Mouse (Mus musculus): ENCODE measurements around the gene Myh2. TPM values are rescaled to one million over a fixed set of nuclear protein-coding genes. Genes with fewer than 3 reads are reported as not detected.
A peak's percentile ranks its signal among the peaks of the same experiment; 100 is the strongest.

The Myh2 gene
- under 1 TPM; 0.42 to 0.59 TPM for total RNA-seq (2021)
- long read RNA-seq, experiment 1 = 0 reads
- long read RNA-seq, experiment 2, partial matches to known transcripts = 0 of 1 reads
- long read RNA-seq, experiment 2, other reads (novel, unspliced or antisense) = 0 of 1 reads

DNA sequence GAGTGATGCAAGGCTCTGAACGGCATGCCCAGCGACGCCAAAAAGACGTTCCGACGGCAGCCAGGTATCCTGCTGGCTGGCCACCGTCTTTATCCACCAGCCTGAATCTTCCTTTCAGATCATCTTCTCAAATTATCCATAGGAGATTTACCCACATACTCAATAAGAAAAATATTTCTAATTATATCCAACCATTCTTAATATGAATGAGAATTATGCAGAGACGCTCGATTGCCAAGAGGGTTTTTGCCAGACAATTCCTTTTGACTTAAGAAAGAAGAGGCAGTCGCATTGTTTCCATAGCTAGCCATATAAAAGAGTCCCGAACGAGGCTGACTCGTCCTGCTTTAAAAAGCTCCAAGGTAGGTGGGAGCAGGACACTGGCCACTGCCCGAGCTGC is at the start of gene Myh2:
Gene Myh2, plus strand, starts transcription at position 301 of the 400 bp plus-strand sequence.
- intact Hi-C loops (cut with DNase I) = no loop called here
- DNase-seq (ENCODE audit: low spot score in 2 of 2) = no peak

DNA sequence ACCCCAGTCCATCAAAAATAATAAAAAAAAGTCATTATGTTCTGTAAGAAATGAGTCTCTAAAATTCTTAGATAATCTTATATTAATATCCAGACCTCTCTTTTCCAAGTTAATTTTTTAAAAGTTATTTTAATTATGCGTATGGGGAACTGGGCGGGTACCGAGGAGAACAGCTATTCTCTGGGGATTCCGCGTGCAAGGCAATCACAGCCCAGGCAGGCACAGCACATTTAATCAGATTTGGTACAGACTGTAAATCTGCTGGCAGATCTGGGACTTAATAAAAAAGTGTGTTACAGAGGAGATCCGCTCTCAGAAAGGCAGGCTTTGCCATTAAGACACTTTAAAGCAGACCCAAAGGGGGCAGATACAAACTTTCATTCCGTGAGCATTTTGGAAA is 45.9 kb upstream of the Myh2 start:
- no peak for DNase-seq (ENCODE audit: low spot score in 2 of 2)
- intact Hi-C loops (cut with DNase I) = no loop called here

DNA sequence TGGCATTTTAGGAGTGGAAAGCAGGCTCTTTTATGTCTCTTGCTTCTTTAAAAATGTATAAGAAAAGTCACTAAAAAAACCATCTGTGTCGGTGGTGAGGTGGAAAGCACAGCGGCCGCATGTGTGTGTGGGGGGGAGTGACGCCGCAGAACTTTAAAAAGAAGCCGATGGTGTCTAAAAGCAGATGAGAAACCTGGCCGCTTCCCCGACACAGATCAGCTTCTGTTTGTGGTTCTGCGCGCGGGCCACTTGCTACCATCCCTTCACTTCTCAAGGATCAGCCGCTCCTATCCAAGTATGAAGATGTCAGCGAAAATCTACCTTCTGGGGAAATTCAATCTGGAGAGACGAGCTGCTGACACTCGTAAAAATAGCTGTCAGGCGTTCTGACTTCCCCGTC is 45.5 kb upstream of the Myh2 start:
- intact Hi-C loops (cut with DNase I) = no loop called here
- DNase-seq (ENCODE audit: low spot score in 2 of 2) = peak; percentile 65 to 74

DNA sequence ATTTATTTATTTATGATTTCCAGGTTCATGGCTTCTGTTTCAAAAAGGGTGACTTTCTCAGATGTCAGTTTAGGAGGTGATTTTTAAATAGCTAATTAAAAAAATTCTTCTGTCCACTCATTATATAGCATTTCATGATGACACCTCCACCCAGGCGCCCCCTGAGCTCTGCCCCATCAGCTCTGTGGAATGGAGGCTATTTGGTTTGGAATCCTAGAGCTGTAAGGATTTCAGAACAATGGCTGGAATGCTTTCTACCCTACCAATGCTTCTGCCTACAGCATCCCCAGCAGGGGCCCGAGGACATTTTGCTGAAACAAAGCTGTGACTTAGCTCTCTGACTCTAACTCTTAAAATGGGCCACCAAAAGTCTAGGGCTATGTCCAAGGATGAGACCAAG is 37.3 kb upstream of the Myh2 start:
- DNase-seq (ENCODE audit: low spot score in 2 of 2) = no peak
- intact Hi-C loops (cut with DNase I) = no loop called here

DNA sequence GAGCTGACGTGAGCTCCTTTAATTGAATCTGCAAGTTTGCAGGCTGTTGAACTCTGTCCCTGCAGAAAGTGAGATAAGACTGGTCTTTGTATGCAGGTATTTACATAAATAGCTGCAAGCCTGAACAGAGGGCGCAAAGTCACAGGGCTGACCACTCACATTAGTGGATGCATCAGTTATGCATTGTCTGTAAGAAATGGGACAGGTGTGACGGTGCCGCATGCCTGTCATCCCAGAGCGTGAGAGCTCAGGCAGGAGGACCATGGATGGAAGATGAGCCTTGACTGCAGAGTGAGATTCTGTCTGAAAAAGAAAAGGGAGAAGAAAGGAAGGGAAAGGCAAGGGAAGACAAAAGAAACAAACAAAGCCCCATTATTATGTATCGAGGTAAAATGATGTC is 36.2 kb upstream of the Myh2 start:
- intact Hi-C loops (cut with DNase I) = no loop called here
- no peak for DNase-seq (ENCODE audit: low spot score in 2 of 2)

DNA sequence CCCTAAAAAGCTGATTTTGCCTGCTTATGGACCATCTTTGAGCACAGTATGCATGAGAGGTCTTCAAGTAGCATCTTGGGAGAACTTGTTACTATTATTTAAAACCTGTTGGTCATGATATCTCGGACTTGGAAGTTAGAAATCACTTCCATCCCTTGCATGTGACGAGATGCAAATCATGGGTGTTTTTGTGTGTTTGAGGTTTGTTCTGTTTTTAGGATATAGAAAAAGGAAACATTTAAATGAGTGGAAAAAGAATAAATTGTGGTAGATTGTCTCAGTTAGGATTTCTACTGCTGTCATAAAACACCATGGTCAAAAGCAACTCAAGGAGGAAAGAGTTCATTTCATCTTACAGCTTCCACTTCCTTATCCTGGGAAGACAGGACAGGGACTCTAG is 35.3 kb upstream of the Myh2 start:
- intact Hi-C loops (cut with DNase I) = no loop called here
- DNase-seq (ENCODE audit: low spot score in 2 of 2) = no peak

DNA sequence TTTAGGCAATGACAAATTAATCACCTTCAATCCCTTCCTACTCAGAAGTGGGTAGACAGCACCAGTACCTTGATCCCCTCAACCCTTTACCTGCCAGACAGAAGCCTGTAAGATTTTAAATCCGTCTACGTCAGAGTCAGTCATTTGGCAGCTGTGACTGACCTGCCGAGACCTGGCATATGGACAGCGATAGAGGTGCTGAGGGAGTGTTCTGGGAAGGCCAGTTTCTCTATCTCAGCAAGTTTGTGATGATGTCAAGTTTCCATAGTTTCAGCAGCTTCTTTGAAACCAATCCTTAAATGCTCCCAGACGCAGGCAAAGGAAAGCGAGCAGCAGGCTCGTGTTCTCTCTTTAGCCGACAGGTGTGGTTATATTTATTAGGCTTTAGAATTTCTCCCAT is 31.3 kb upstream of the Myh2 start:
- intact Hi-C loops (cut with DNase I) = no loop called here
- no peak for DNase-seq (ENCODE audit: low spot score in 2 of 2)

DNA sequence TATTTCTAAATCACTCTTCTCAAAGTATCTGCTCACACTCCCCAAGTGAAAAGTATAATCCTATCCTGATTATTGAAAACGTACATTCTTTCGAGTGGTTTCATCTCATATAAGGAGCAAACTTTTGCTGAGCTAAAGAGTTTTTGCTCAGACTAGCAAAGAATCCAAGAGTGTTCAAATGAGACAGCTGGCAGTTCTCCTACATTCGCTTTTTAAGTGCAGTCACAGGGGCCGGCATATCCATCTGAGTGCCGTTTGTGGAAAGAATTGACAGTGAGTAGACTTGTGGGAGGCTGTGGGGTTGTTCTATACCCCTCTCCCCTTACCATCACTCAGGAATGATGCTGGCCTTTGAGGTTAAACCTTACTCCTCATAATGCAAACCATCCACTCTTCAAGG is 30.7 kb upstream of the Myh2 start:
- intact Hi-C loops (cut with DNase I) = no loop called here
- DNase-seq (ENCODE audit: low spot score in 2 of 2) = no peak

DNA sequence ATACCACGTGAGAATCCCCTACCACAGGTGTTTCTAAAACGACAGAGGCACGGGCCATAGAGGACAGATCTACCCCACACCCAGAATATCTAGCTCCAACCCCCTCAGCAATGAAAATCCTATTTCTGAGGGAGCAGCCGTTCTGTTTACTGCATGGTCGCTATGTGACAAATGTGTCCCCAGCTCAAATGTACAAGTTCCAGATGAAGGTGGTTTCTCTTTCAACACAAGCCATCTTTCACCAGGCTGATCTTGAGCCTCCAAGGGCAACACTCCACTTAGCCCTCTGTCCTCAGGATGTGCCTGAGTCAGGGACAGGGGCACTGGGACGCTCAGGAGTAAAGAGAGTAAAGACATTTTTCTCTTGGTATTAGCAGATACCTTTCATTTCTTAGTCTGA is 29.8 kb upstream of the Myh2 start:
- intact Hi-C loops (cut with DNase I) = no loop called here
- DNase-seq (ENCODE audit: low spot score in 2 of 2) = no peak

DNA sequence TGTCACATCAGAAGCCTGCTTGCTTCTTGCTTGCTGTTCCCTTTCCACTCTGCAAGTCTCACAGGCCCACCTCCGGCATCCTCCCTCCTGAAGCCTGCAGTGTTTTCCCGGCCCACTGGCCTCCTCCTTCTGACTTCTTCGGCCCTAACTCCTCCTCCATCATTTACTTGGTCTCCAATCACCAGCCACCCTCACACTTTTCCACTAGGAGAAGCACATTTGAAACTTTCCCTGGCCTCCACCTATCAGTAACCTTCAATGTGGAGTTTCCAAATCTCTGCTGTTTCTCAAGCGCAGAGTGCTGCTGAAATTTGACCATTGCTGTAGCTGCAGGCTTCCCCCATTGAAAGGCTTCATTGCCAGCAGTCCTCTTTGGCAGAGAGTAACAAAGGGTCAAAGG is 28.8 kb upstream of the Myh2 start:
- intact Hi-C loops (cut with DNase I) = no loop called here
- no peak for DNase-seq (ENCODE audit: low spot score in 2 of 2)

DNA sequence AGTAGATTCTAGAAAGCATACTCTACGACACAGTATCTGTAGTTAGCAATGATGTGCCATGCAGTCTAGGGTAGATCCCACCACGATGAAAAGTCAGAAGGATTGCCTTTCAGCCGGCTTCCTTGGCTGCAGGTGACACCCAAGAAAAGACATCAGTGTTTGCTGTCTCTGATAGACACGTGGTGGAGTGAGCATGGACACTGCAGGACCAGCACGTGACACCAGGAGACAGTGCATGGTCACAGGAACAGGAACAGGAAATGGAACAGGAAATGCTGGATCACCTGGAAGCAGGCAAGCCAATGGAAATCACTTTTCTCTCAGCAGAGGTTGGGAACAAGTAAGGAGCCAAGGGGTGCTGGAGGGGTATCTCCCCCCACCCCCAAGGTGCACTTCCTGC is 27.8 kb upstream of the Myh2 start:
- intact Hi-C loops (cut with DNase I) = no loop called here
- DNase-seq (ENCODE audit: low spot score in 2 of 2) = no peak

DNA sequence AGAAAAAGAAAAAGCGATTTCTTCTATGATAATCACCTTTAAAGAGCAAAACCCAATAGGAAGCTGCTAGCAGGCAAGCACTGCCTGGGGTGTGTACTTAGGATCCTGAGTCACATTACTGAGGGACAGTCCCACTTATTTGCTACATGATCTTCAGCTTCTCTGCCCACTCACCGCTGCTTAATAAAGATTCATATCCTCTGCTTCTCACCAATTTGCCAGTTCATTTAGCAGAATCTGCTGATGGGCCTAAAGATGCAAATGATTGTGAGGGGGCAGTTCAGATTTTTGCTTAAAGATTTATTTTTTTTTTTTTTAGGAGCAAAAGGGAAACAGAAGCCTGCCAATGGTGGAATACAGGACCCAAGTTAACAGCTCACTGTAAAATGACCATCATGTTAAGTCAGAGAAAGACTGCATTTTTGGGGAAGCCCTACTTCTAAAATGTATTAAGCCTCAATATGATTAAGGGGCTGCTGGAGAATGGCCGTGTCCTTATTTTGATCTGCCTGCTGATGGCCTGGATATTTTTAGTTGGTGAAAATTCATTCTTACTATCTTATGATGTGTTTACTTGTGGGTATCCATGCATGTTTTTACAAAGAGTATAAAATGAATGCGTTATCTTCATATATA is 26.8 kb upstream of the Myh2 start:
- intact Hi-C loops (cut with DNase I) = no loop called here
- DNase-seq (ENCODE audit: low spot score in 2 of 2) = no peak

DNA sequence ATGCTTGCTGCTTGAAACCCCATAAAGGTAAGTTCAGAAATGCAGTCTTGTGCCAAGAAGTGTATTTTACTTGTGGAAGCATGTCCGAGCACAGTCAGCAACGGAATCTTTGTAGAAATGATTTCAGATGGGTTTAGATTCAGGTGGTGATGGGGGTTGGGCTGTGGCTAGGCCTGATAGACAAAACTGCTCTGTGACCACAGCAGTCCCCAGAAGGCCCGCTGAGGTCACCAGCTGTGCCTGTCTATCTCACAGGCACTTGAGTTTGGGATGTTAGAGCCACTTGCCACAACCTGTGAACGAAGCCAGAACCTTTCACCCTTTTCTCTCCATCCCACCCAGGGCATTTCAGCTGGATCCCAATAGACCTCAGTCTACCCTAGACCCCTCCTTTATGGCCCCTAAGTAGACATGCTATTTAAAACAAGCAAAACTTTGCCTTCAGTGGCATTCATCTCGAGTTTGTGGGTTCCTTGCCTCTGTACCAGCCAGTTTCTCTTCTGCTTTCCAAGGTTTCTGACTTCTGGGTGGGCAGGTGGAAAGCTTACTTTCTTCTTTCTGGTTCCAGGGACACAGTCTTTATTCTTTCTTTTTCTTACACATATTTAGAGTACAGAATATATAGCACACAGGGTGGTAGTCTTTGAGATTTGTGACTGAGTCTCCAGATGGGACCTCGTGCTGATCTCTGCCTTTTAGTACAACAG is 26.1 kb upstream of the Myh2 start:
- intact Hi-C loops (cut with DNase I) = no loop called here
- DNase-seq (ENCODE audit: low spot score in 2 of 2) = no peak

DNA sequence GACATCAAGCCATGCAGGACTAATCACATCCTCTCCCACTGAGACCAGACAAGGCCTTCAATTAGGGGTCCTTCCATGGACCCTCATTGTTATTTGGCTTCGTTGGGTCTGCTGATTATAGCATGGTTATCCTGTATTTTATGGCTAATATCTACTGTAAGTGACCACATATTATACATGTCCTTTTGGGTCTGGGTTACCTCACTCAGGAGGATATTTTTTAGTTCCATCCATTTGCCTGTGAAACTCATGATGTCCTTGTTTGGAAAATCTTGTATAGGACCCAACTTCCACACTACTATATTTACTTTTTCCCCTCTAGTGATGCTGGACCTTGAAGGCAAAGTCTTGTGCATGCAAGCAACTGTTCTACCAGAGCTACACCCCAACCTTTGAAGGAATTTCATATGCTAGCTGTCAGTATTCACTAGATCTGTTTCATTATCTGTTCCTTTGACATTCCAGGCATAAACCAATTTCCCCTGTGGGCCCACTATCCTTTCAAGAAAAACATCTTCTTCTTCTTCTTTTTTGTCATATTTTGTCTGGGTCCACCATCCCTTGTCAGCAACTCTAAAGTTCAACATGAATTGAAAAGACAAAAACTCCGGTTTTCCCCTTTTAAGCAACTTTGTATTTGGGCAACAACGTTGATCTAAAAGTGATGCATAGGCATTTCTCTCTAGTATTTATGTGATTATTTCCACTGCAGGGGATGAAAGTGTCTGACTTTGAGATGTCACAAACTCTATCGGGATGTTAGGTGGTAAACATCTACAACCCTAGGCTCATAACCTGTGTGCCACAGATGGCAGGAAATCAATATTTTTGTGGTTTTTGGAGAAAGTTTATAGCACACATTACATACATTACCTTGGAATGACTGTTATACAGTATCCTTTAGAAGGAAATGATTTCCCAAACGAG is 25.1 kb upstream of the Myh2 start:
- no peak for DNase-seq (ENCODE audit: low spot score in 2 of 2)
- intact Hi-C loops (cut with DNase I) = no loop called here

DNA sequence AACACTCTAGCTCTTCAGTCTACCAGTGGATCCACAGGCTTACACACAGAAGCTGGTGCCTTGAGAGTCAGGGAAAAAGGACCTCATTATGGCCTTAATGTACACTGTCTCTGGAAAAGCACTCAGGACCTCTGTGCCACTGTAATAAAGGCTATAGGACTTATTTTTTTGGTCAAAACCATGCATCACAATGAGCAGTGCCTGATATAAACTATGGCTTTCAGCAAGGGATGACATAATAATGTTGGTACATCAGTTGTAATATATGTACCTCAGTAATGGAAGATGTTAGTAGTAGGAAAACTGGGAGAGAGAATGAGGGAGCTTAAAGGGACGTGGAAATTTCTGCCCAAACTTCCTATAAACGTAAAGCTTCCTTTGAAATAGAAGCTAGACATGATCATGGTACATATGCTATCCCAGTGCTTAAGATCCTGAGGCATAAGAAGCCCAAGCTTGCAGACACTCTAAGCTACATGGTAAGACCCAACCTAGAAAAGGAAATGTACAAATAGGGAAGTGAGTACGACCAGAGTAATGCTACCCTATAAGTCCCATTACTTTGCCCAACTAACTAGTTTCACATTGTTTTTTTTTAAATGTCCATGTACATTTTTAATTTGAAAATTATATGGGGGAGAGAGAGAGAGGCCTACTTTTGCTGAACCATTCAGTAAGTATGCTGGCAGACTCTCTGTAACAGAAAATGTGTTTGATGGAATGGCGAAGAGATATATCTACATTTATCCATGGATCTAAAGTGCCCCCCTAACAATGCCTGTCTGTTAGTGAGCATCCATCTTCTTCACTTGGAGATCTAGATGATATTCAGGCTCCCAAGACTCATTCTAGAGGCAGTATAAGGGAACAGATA is 24.2 kb upstream of the Myh2 start:
- DNase-seq (ENCODE audit: low spot score in 2 of 2) = no peak
- intact Hi-C loops (cut with DNase I) = no loop called here

DNA sequence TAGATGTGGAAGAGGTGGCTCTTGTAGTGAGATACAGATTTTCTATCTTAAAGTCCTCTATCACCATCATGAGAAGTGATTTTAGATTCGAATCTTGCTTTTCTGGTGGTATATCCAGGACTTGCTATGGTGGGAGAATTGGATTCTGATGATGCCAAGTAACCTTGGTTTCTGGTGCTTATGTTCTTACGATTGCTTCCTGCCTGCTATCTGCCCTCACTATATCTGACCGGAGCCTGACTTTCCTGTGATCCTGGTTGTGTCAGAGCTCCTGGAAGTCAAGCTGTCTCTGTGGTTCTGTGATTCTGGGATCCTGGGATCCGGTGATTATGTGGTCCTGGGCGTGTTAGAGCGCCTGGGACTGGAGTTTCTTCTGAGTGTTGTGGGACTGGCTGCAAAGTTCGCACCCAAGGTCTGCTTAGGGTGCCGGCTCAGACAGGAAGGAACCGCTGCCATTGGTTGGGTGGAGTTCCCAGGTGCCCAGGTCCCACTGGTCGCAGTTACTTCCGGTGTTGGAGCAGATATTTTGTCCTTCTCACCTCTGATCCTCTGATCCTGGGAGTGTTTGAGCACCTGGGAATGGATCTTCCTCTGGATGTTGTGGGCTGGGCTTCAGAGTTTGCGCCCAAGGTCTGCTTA is 23.4 kb upstream of the Myh2 start:
- DNase-seq (ENCODE audit: low spot score in 2 of 2) = no peak
- intact Hi-C loops (cut with DNase I) = no loop called here

DNA sequence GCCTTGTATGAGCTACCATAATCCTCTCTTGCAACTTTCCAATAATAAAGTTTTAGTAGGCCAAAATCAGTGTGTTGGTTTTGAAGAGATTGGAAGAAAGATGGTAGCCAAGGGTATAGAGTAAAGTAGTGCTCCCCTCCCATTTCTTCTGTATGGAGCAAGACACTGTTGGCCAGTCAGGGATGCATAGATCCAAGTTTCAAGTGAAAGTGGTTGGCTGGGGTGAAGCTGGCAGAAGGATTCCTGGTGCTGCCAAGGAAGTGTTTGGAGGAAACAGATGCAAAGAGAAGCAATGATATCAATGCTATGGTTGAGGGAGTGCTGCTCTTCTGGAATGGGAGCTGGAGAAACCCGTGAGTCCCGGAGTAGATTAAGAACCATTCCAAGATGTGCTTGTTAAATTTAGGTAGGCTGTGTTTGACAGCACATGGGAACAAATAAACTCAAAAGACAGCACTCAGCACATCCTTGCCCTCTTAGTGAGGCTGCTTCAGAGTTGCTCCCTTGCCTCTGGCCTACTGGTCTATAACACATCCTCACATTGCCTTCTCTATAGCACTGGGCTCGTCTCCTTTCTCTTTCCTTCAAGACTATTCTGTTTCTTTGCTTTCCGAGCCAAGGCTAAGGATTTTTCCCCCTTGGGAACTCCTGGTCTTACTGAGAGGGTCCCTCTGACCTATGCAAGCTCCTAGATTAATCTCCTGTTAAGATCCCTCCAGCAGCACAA is 22.4 kb upstream of the Myh2 start:
- DNase-seq (ENCODE audit: low spot score in 2 of 2) = no peak
- intact Hi-C loops (cut with DNase I) = no loop called here

DNA sequence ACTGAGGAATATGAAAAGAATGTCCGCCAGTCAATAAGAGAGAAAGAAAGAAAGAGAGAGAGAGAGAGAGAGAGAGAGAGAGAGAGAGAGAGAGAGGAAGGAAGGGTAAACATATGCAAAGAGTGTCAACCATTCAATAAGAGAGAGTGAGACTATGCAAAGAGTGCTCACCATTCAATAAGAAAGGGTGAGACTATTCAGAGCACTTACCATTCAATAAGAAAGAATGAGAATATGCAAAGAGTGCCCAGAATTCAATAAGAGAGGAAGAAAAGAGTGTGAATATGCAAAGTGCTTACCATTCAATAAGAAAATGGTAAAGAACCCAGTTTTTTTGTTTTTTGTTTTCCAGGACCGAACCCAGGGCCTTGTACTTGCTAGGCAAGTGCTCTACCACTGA is 20.6 kb upstream of the Myh2 start:
- DNase-seq (ENCODE audit: low spot score in 2 of 2) = no peak
- intact Hi-C loops (cut with DNase I) = no loop called here
